Mouse (Mus musculus): ENCODE measurements at regions not wholly inside any gene's neighbourhood (a gene's known extent, or its start where the extent isn't known, plus 50 kb on each side); places are given as distances from the start of the nearest gene placed in this dataset.

DNA sequence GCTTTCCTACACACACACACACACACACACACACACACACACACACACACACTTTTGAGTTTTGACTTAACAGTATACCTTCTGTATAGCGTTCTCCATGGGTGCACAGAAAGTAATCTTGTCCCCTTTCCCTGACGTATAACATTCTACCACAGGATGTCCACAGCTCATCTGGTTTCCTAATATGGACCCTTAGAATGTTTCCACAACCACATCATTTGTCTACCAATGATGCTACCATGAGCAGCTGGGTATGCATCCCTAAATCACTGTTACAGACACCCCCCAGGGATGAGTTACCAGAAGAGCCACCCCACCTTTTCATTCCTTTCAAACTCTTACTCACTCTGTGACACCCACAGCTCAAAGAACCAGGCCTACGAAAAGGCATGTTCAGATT is 166.8 kb upstream of the Rreb1 start:
- no peak for DNase-seq (ENCODE audit: low read depth, low spot score)

DNA sequence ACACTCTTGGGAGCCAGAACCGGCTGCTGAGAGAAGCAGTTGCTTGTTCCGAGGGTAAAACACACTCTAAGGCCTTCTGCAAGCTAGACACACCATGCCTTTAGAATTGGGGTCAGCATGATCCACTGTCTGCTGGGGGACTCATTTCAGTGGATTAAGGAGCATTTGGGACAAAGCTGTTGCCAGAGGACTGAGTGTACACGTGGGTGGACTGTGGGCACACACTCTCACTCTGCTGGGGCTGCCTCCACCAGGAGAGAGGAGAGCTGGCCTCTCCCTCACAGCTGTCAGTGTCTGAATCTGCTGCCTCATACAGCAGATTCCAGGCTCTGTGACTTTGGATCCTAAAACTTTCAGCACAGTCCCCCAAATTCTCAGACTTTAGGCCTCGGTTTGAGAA is 161.2 kb upstream of the Rreb1 start:
- no peak for DNase-seq (ENCODE audit: low read depth, low spot score)

DNA sequence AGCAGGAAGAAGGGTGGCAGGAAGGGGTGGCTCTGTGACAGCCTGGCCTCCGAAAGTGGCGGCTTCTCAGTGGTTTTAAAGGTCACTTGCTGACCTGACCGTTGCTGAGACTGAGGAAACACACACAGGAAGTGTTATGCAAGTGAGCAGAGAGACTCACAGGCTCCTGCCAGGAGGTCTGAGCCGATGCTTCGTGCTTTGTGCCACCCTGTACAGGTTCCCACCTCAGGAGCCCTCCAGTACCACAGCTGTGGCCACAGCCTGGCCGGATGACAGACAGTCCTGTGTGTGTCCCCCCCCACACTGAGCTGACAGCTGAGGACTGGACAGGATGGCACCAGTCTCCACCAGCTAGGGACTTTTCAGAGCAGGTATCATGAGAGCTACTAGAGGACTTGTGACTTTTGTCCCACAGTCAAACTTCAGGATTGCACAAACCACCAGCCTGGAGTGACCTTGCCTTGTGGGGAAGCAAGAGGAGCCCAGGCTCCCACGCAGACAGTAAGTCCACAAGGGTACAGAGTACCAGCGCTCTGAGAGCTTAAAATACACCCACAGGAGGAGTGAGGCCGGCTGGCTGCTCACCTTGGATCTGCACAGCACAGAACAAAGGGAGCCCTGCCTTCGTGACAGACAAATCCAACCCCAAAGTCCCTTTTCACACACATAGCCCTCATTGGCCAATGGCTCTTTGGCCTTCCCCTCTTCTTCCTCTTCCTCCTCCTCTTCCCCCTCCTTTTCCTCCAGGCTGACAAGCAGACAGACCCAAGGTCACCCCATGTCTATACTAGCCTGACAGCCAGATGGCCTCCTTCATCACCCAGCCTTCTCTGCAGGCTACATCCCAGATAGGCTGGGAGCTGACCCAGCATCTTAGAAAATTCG is 158.1 kb upstream of the Rreb1 start:
- DNase-seq (ENCODE audit: low read depth, low spot score) = no peak

DNA sequence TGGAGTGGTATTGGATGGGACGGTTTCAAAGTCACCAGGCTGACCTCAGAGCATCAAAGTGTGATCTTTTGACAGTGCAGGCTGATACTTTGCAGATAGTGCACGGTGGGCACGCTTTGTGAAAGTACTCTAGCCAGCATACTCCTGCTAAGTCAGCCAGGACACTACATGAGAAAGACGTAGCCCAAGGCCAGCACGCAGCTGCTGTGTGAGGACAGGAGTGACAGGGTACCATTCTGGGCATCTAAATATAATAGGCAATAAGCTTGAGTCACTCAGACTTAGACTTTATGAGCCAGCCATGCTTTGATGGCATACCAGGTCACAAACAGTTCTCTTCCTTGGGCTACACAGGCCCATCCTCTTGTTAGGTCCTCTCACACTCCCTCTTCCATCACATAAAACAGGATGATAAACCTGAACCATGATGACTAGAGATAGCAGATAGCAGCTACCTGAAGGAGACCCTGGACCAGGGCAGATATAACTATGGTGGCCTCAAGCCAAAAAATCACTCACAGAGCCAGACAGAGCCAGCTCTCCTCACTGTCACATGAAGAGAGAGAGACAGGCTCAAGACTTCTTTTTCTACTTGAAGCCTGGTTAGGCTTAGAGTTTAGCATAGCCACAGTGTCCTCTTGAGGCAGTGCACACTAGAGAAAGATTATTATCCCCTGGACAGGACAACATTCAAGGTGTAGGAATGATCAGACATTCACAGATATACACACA is 156.7 kb upstream of the Rreb1 start:
- no peak for DNase-seq (ENCODE audit: low read depth, low spot score)

DNA sequence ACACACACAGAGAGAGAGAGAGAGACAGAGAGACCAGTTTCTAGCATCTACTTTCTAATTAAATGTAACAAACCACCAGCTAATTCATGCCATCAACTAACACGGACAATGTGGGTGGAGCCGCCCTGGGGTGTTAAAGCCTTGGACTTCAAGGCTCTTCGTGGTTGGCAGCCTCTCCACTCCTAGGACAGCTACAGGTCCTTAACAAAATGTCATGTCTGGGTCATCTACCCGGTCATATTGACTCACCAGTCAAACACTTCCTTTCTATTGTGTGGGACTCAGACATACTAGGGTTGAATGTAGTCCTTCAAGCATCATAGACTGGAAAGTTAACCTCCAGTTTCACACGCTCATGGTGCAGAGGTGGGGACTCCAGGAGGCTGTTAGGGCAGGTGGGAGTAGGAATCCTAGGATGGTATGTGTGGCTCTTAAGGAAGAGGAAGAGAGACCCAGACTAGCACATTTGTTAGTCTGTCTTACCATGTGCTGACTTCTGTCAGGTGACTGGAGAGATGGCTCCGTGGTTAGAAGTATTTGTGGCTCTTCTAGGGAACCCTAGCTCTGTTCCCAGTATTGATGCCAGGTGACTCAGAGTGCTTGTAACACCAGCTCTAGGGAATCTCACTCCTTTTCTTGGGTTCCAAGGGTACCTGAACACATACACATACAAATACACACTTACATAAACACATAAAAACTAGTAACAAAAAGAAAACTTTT is 155.7 kb upstream of the Rreb1 start:
- DNase-seq (ENCODE audit: low read depth, low spot score) = no peak

DNA sequence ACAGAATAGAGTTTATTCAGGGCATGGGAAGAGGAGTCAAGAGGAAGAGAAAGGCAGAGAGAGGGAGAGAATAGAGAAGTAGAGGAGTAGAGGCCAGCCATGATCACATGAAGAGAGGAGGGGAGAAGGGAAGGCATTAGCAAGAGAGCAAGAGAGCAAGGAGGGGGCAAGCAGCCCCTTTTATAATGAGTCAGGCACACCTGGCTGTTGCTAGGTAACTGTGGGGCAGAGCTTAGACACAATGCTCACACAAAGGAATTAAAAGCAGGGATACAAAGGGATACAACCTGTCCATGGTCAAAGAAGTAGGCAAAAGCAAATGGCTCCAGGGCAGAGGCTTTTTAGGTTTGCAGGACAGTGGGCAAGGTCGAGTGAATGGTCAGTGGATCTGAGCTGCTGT is 153.5 kb upstream of the Rreb1 start:
- DNase-seq (ENCODE audit: low read depth, low spot score) = no peak

DNA sequence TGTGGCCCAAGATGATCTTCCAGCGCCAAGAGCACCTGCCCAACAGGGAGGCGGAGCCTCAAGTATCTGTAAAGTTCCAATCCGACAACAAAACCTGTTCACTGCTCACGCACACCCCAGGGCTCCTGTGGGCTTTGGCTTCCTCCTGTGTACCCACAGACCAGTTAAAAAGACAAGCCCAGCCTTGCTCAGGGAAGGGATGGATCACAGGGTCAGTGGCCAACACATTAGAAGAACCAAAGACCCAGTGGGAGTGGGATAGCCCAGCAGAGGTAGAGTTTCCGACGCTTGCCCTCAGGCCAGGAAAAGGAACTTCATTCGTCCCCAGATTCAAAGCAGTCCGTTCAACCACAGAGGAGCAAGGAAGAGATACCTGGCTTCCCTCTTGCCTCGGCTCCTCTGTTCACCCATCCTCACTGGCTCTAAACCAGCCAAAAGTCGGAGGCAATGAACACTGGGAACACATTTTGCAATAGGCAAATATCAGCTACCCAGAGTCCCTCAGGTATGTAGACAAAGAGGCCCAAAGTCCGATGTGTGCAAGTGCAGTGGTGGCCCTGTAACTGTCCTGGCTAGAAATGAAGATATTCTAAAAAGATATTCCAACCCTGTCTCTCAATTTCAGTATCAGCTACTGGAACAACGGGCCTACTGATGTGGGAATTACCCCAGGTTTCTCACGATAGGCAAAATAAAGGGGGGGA is 152.5 kb upstream of the Rreb1 start:
- no peak for DNase-seq (ENCODE audit: low read depth, low spot score)

DNA sequence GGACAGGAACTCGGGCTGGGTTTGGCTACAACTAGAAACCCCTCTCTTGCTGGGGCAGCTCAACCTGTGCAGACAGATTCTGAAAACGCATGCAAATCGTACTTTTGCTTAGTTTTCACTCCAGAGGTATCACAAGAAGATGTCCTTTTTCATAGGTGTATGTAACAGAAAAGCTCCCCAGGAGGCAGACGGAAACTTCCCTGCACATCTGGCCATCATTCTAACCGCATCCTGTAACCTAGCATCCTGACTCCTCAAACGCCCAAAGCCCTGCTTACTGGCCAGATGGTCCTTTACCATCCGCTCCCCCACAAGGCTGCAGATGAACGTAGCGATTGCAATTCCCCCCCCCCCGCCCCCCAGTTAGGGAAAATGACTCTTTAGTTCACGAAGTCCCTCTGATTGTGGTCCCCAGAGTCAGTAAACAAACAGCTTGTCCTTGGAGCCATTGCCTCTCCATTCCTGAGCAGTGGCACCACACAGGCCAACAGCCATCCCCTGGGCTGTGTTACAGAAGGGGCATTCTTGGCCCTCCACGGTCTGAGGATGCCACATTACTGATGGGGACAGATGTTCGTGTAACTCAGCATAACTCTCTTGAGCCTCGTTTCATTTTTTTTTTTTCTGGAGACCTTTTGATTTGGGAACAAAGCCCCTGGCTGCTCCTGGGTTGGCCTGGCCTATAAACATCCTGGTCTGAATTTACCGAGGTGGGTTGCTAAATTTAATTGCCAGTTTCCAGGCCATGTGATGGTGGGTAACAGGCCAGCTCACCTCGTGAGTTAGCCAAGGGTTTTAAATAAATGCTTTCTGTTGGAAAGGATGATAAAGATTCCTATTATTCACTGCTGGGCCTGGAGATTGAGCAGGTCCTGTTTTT is 149.6 kb upstream of the Rreb1 start:
- DNase-seq (ENCODE audit: low read depth, low spot score) = peak; percentile 23

DNA sequence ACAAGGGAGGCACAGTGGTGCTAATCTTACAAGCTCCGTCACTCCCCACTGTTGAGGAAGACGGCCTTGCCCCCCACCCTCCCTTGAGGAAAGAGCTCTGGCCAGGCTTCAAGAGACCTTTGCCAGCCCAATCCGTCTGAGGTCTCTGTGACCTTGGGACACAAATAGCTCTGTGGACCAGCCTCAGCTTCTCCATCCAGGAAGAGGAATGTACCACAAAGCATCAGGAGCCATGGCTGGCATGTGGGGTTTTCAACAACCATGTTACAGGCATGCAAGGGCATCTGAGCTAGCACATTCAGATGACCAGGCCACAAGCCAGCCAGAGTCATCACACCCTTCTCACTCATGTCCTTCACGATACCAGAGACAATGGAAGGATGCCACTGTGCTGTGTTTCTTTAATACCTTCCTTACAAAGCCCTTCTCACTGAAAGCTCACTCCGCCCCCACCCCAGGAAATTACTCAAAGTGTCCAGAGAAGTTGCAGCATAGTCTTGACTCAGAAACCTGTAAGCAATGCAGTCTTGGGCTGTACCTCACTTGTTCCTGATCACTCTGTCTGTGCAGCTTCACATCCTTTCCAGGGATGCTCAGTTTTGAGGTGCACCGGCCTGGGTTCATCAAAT is 148.8 kb upstream of the Rreb1 start:
- DNase-seq (ENCODE audit: low read depth, low spot score) = no peak

DNA sequence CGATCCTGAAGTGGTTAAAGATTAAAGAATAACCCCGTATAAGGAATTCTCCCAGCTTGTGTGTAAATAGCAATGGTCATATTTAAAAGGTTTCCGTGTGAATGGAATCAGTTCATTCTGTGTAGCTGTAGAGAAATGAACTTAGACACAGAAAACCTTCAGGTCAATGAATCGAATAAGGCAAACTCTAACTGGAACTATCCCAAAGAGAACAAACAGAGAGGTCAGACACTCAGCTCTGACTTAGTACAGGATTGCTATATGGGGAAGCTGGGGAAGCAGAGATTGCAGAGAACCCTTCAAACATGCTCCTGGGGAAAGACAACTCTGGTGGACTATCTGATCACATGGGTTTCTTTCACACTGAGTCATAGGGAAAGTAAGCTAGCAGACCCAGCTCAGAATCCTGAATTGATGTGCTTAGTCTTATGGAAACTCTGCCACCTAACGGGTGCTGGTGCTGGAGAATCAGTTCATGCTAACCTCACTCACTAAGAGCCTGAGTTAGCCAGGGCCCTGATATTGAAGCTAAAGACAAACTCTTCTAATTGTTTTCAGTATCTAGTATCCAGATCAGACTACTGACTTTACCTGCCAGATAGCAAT is 145.3 kb upstream of the Rreb1 start:
- DNase-seq (ENCODE audit: low read depth, low spot score) = no peak

DNA sequence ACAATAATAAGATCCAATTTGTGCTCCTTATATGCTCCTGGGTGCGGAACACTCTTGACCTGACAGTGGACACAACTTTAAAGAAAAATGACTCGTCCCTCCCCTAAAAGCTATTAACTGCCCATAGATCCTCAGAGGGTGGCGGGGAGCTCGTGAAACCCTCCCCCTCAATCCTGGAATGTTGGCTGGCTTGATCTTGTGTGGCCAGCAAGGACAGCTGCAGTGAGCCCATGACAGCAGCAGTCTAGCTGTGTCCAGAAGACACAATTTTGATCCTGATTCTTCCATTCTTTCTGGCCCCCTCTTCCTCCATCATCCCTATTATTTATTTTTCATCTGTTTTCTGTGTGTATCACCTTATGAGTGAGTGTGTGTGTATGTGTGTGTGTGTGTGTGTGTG is 141.8 kb upstream of the Rreb1 start:
- no peak for DNase-seq (ENCODE audit: low read depth, low spot score)

DNA sequence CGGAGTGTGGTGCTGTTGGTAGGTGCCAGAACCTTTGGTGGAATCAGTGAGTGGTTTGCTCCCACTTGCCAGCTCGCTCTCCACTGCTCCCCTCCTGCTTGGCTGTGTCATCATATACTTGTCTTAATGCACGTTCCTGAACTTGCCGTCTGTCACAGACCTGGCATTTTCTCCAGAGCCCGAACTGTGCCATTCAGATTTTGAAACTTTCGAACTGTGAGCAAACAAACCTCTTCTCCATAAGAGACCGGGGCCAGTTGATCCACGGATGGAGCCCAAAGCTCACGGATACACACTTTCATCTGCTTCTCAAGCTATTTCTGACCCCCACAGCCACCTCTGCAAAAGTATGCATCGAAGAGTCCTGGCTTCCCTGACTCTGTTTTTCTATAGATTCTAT is 141.0 kb upstream of the Rreb1 start:
- no peak for DNase-seq (ENCODE audit: low read depth, low spot score)

DNA sequence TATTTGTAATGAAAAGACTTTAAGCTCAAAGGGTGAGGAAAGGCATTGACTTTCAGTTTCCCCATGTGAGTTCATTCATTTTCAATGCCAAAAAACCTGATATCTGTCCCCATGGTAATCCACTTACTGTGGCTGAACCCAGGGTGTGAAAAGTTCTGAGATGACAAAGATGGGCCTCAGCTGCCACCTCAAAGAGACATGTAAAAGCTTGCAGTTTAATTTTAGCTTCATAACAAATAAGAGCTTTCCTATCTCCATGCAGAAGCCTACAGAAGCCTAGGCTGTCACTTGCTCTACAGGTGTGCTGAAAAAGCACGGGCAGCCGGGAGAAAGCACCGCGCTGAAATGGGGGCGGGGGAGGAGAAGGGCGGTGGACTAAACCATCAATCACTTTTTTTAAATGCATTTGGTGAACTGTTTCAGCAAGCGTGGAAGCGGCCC is 140.1 kb upstream of the Rreb1 start:
- peak; percentile 20 for DNase-seq (ENCODE audit: low read depth, low spot score)

DNA sequence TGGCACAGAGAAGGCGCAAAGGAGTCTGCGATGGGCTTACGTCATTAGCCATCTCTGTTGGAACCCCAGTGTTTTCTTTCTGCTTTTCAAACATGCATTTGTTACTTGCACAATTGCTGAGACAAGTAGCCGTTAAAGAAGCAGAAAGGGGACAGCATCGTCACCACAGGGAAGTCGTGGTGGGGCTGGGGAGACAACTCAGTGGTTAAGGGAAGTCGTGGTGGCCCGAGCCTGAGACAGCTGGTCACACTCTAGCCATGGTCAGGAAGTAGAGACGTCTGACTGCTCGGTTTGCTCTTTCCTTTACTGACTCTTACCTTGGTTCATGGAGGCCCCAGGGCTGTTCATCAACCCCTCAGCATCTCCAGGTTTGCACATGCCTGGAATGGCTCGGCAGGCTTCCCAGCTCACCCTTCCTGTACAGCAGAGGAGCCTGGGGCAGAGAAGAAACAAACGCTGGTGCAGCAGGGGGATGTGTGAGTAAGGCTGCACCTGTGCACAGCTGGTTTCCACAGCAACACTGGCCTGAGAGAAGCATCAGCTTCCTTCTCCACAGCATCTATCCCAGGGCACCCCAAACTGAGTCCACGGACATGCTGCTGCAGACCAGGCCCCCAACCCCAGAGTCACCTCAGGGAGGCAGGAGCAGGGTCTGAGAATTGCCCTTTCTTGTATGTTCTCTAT is 135.6 kb upstream of the Rreb1 start:
- DNase-seq (ENCODE audit: low read depth, low spot score) = no peak

DNA sequence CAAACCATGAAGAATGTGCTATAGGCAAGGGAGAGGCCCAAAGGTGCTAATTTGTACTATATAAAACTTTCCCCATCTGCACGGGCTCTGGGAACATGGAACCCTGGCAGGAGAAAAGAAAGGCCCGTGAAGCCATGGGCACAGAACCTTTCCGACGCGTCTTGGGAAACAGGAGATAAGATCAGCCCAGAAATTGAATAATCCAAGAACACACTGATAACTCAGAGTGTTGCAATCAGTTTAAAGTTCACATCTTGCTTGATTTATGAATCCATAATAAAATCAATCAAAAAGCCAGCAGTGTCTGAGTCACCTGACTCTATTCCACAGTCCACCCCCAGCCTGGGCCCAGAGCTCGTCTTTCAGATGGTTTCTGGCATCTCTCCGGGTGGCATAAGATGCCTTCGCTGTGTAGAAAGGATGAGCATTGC is 133.4 kb upstream of the Rreb1 start:
- no peak for DNase-seq (ENCODE audit: low read depth, low spot score)

DNA sequence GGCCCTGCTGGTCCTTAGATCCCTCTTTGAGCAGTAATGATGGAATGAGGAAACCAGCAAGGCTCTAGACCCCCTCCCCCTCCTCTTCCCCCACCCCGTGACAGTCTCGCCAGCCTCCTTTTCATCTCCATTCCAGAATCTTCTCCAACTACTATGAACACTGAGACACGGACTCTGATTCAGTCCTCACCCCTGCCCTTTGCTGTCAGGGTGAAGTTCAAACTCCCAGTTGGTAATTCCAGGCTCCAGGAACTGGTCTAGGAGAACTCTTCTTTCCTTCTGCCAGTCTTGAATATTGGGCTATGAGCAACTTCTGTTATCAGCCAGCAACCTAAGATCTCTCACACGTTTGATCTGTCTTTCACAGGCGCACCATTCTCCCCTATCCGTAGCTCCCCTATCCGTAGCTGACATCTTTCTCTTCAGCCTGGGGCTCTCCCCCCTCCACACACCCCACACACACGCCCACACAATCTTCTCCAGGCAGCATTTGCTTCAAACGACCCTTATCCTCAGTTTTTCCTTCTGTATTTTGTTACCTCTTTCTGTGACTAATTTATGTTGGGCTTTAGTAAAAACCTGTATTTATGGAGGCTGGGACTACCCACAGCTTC is 128.6 kb upstream of the Rreb1 start:
- DNase-seq (ENCODE audit: low read depth, low spot score) = no peak

DNA sequence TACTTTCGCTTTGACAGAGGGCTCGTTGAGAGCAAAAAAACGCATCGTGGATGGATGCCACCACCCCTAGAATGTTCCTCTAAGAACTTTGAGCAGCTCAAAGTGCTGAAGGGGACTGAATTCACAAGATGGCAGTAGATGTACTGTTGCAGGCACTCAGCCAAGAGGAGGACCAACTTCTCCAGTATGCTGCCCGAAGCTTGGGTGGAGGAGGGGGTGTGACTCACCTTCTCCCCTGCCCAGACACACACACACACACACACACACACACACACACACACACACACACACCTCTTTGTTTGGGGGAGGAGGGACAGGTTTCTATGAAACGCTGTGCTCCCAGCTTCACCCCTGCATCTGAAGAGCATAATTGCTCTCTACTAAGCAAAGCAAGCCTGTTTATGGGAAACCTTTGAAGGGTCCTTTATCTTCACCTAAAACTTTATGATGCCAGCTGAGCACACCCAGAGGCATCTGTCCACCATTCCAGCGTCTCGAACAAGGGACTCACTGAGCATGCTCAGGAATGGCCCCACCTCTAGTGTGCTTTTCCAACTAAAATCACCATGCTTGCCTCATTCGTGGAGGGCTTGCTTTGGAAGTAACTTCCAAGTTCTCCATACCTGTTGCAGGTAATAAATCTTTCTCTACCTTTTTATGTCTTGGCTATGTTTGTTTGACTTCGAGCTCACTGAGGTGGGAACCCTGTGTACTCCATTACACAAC is 126.8 kb upstream of the Rreb1 start:
- no peak for DNase-seq (ENCODE audit: low read depth, low spot score)

DNA sequence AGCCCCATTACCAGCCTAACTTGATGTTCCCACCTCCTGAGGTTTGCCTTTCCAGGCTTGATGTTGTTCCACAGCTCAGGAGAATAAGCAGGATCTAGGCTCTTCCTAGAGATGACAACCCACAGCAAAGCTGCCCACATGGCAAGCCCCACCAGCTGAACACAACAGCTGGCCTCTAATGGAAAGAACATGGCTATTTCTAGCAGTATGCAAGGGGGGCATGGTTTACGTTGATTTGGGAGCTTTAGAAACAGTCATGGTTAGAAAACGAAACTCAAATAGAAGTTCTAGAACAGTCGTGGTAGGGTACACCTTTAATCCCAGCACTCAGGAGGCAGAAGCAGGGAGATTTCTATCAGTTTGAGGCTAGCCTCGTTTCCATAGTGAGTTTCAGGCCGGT is 123.5 kb upstream of the Rreb1 start:
- no peak for DNase-seq (ENCODE audit: low read depth, low spot score)
